Mouse (Mus musculus) heart, embryonic 13.5 days (tissue): Measurements from ENCODE around the gene Olfr345. TPM values are rescaled to one million over a fixed set of nuclear protein-coding genes. Genes with fewer than 3 reads are reported as not detected.

Source experiments
- ATAC-seq: fragments of 200-750 bp; cut with Nextera tagmentation; 2 replicates; pipeline ENCODE4 v1.8.0; 2017; ENCODE audit warnings: moderate TSS enrichment; ENCODE audit not compliant: insufficient number of reproducible peaks, low FRiP score, low TSS enrichment; ENCODE audit errors: extremely low read depth
- H3K27ac ChIP-seq: fragments of 300-500 bp; sonication (generic); replicated peaks from 2 replicates; pipeline ENCODE4 v1.5.1; 2015; ENCODE audit warnings: moderate library complexity, mild to moderate bottlenecking, inconsistent platforms
- H3K27me3 ChIP-seq: fragments of 300-500 bp; sonication (generic); replicated peaks from 2 replicates; pipeline ENCODE4 v1.6.1; 2015; ENCODE audit warnings: mild to moderate bottlenecking, inconsistent platforms
- H3K36me3 ChIP-seq: fragments of 300-500 bp; sonication (generic); 2 replicates; pipeline ENCODE4 v1.6.1; 2015; ENCODE audit warnings: mild to moderate bottlenecking, inconsistent platforms
- H3K4me1 ChIP-seq: fragments of 300-500 bp; sonication (generic); 2 replicates; pipeline ENCODE4 v1.6.1; 2015; ENCODE audit warnings: inconsistent platforms
- H3K4me2 ChIP-seq: fragments of 300-500 bp; sonication (generic); 2 replicates; pipeline ENCODE4 v1.6.1; 2015; ENCODE audit warnings: inconsistent platforms, mild to moderate bottlenecking, moderate library complexity
- H3K4me3 ChIP-seq: fragments of 300-500 bp; sonication (generic); 2 replicates; pipeline ENCODE4 v1.5.1; 2015; ENCODE audit warnings: moderate library complexity, mild to moderate bottlenecking, inconsistent platforms
- H3K9ac ChIP-seq: fragments of 300-500 bp; sonication (generic); 2 replicates; pipeline ENCODE4 v1.6.1; 2015; ENCODE audit warnings: inconsistent platforms, mild to moderate bottlenecking, moderate library complexity
- H3K9me3 ChIP-seq: fragments of 300-500 bp; sonication (generic); 2 replicates; pipeline ENCODE4 v1.6.1; 2016; ENCODE audit warnings: inconsistent platforms
- WGBS: fragments of 180-500 bp; shearing (Covaris S2); methylation state at CpG from one replicate; pipeline ENCODE4 v1.1.7; 2015; ENCODE audit warnings: mixed read lengths; 5-methylcytosine and 5-hydroxymethylcytosine counted together
- polyA plus RNA-seq: library from polyadenylated mRNA; unstranded; fragments of >200 nt; fragmentation: Nextera tagmentation; extraction: Ambion mirVana; gene quantifications from 2 replicates; pipeline ENCODE4 v1.2.1, GENCODE M21; 2015

The Olfr345 gene
- not detected in 2 replicates for polyA plus RNA-seq

DNA sequence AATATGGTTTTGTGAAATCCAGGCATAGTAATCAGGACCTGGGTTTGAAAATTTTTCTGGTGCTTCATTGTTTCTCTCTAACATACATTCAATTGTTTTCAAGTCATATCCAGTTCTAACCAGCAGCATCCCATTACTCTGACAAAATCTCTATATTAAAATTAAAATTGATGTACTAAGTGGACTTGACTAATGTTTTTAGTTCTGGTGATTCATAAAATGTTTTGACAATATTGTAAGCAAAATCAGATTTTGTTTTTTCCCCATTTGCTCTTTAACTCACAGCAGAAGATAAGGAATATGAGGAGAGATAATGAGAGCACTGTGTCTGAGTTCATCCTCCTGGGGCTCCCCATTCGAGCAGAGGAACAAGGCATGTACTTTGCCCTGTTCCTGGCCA, at the start of gene Olfr345:
Gene Olfr345 (plus strand): TSS at position 301 of the 400 bp plus-strand sequence.
- no peak for ATAC-seq
- WGBS = 52% methylated on average over 1 of the region's 1 CpGs
- Histone ChIP-seq H3K36me3 (no peaks in the 10 kb centered on the region), H3K4me2 (no peak within 1 kb of the TSS), H3K9ac (no peak within 1 kb of the TSS), H3K9me3 (peaks cover 24% of the 10 kb centered on the region), H3K4me1 (no peaks in the 10 kb centered on the region), H3K4me3 (no peak within 1 kb of the TSS), H3K27ac (no peak within 1 kb of the TSS), H3K27me3 (no peaks in the 10 kb centered on the region)

DNA sequence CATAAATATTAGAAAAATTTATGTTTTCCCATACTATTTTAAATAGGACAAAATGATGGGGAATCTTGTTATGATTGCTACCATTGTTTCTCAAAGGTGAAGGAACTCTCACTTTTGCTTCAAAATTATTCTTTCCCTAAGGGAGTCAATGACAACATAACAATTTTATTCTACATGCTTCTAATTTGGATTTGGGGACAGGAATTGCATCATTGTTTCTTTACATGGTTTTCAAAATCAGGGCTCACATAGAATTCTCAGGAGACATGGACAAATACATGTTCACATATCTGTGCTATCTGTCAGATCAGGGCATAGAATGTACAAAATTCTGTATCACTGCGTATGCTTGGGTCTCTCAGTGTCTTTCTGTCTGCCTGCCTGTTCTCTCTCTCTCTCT, 45.6 kb downstream of the Olfr345 start, which contains the start of gene Olfr346:
Gene Olfr346 (plus strand): TSS at position 301 of the 400 bp plus-strand sequence.
- no peaks in the 10 kb centered on the region for H3K36me3 ChIP-seq
- no peak within 1 kb of the TSS for H3K27ac ChIP-seq
- no peaks in the 10 kb centered on the region for H3K4me1 ChIP-seq
- no peaks in the 10 kb centered on the region for H3K27me3 ChIP-seq
- 64% methylated on average over 1 of the region's 1 CpGs for WGBS
- no peak within 1 kb of the TSS for H3K9ac ChIP-seq
- no peak within 1 kb of the TSS for H3K4me2 ChIP-seq
- no peak for ATAC-seq
- peaks cover 24% of the 10 kb centered on the region for H3K9me3 ChIP-seq
- H3K4me3 ChIP-seq = no peak within 1 kb of the TSS

Other genes with a start within 250 kb of the Olfr345 start
- not detected in 2 replicates for gene Olfr339, start 221.1 kb upstream of the Olfr345 start, polyA plus RNA-seq
- gene Olfr340, start 187.5 kb upstream of the Olfr345 start, polyA plus RNA-seq = not detected in 2 replicates
- not detected in 2 replicates for gene Olfr341, start 157.6 kb upstream of the Olfr345 start, polyA plus RNA-seq
- gene Olfr342, start 115.0 kb upstream of the Olfr345 start, polyA plus RNA-seq = not detected in 2 replicates
- not detected in 2 replicates for gene Olfr344, start 73.4 kb upstream of the Olfr345 start, polyA plus RNA-seq
- gene Olfr346, start 45.7 kb downstream of the Olfr345 start, polyA plus RNA-seq = not detected in 2 replicates
- not detected in 2 replicates for gene Olfr347, start 91.9 kb downstream of the Olfr345 start, polyA plus RNA-seq
- gene Olfr348, start 144.2 kb downstream of the Olfr345 start, polyA plus RNA-seq = not detected in 2 replicates
- gene Olfr50, start 150.5 kb downstream of the Olfr345 start, polyA plus RNA-seq = not detected in 2 replicates
- not detected in 2 replicates for gene Olfr3, start 177.0 kb downstream of the Olfr345 start, polyA plus RNA-seq
- not detected in 2 replicates for gene Olfr350, start 206.3 kb downstream of the Olfr345 start, polyA plus RNA-seq
- gene Olfr351, start 222.6 kb downstream of the Olfr345 start, polyA plus RNA-seq = not detected in 2 replicates
- not detected in 2 replicates for gene Olfr352, start 228.4 kb downstream of the Olfr345 start, polyA plus RNA-seq